Mouse (Mus musculus): ENCODE results near the gene Hnrnpr. TPM values are rescaled to one million over a fixed set of nuclear protein-coding genes. Genes with fewer than 3 reads are reported as not detected.

Gene Hnrnpr
- polyA plus RNA-seq, 1 experiment from 2014 or later, result 193 TPM

DNA sequence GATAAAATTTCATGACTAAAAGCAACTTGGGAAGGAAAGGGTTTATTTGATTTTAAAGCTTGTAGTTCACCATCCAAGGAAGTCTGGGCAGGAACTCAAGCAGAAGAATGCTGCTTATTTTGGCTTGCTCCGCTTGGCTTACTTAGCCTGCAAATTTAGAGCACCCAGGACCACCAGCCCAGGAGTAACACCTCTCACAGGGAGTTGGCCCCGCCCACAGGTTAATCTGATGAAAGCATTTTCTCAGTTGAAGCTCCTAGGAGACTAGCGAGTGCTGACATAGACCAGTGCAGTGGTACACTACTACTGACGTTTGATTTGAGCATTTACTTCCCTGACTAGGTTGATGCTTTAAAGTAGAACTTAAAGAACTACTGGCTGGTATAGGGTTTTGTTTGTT lies 26.4 kb downstream of the Hnrnpr start:
- H3K36me3 ChIP-seq (ENCODE audit: control insufficient read depth, insufficient read depth, low read length), result peaks cover 5% of the 10 kb centered on the region; the same call in 1 of the 2 replicates
- WGBS, result 79% methylated on average over 4 of the region's 4 CpGs
- H3K4me2 ChIP-seq (ENCODE audit: low read depth, low read length, severe bottlenecking), result no peak overlapping the region

DNA sequence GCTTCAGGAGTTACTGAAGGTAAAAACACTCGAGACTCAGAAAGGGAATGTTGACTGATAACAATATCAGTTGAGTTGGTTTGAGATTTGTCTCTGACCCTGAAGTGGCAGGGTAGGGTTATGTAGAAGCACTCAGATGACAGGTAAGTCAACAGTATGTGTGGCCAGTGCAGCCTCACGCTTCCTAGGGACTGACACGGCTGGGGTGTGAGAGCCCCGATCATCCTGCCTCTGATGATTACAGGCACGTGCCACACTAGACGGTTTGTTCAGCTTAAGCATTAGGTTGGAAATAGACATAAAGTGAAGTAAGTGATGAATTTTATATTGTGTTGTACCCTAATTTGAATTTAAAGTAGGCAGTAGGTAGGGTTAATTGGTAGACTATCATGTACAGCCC lies 38.9 kb downstream of the Hnrnpr start:
- no peak for ATAC-seq (replicated peaks; ENCODE audit: low FRiP score)
- Histone ChIP-seq H3K36me3 (ENCODE audit: control insufficient read depth, insufficient read depth, low read length) (no peaks in the 10 kb centered on the region; the same call in 1 of the 2 replicates), H3K4me3 (ENCODE audit: low read depth, low read length) (no peak overlapping the region)

More for the DNA sequence above, 26.4 kb downstream of the Hnrnpr start:
- Histone ChIP-seq H3K9ac (ENCODE audit: low read length) (no peak overlapping the region), H3K4me3 (ENCODE audit: low read depth, low read length) (no peak overlapping the region), H3K27me3 (ENCODE audit: control insufficient read depth, insufficient read depth, low read length) (no peaks in the 10 kb centered on the region), H3K9me3 (ENCODE audit: control insufficient read depth, low read length) (no peaks in the 10 kb centered on the region), H3K4me1 (replicated peaks; ENCODE audit: control insufficient read depth, insufficient read depth, low read length) (no peaks in the 10 kb centered on the region), H3K27ac (ENCODE audit: low read depth, low read length) (no peak overlapping the region)
- ATAC-seq (replicated peaks; ENCODE audit: low FRiP score) (no peak), DNase-seq (ENCODE audit: low spot score) (no peak)

DNA sequence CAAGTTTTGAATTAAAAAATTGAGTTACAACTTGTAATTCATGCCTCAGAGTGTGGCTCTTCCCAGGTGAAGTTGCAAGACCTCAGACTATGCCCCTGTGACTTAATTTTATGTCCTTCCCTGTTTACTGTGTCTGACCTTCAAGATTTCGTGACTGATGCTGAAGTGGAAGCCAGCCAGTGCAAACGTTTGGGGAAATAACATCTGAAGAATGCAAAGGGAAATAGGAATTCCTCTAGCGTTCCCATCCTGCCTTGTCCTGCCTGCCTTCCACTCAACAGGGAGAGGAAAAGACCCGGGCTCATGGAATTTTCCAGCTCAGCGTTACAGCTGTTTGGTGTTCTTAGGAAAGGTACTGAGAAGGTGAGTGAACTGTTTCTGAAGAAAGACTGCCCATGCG lies 46.3 kb downstream of the Hnrnpr start:
- H3K36me3 ChIP-seq (ENCODE audit: control insufficient read depth, insufficient read depth, low read length), result peaks cover 12% of the 10 kb centered on the region; the same call in 1 of the 2 replicates
- no peak overlapping the region for H3K4me2 ChIP-seq (ENCODE audit: low read depth, low read length, severe bottlenecking)
- WGBS, result 80% methylated on average over 6 of the region's 6 CpGs
- H3K4me3 ChIP-seq (ENCODE audit: low read depth, low read length), result no peak overlapping the region
- ATAC-seq (replicated peaks; ENCODE audit: low FRiP score), result no peak
- no peak overlapping the region for H3K27ac ChIP-seq (ENCODE audit: low read depth, low read length)
- H3K27me3 ChIP-seq (ENCODE audit: control insufficient read depth, insufficient read depth, low read length), result no peaks in the 10 kb centered on the region
- H3K9me3 ChIP-seq (ENCODE audit: control insufficient read depth, low read length), result no peaks in the 10 kb centered on the region
- H3K4me1 ChIP-seq (replicated peaks; ENCODE audit: control insufficient read depth, insufficient read depth, low read length), result no peaks in the 10 kb centered on the region
- no peak overlapping the region for H3K9ac ChIP-seq (ENCODE audit: low read length)
- no peak for DNase-seq (ENCODE audit: low spot score)

More for the DNA sequence above, 38.9 kb downstream of the Hnrnpr start:
- WGBS, result 94% methylated on average over 6 of the region's 6 CpGs
- H3K27ac ChIP-seq (ENCODE audit: low read depth, low read length), result no peak overlapping the region
- no peak overlapping the region for H3K4me2 ChIP-seq (ENCODE audit: low read depth, low read length, severe bottlenecking)
- no peaks in the 10 kb centered on the region for H3K4me1 ChIP-seq (replicated peaks; ENCODE audit: control insufficient read depth, insufficient read depth, low read length)
- H3K9ac ChIP-seq (ENCODE audit: low read length), result no peak overlapping the region
- DNase-seq (ENCODE audit: low spot score), result no peak
- H3K27me3 ChIP-seq (ENCODE audit: control insufficient read depth, insufficient read depth, low read length), result no peaks in the 10 kb centered on the region
- no peaks in the 10 kb centered on the region for H3K9me3 ChIP-seq (ENCODE audit: control insufficient read depth, low read length)

DNA sequence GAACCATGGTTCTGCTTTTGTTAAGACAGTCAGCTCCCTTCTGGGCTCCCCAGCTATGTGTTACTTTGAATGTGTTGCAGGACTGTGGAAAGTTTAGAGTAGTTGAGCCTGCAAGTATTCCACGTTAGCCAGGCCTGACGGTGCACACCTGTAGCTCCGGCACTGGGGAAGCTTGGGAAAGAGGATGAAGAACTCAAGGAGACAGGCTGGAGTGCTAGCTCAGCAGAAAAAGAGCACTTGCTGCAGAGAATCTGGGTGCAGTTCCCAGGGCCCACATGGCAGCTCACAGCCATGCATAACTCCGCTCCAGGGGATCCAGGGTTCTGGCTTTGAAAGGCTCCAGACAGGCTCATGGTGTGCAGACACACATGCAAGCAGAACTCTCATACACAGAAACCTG lies 46.7 kb downstream of the Hnrnpr start:
- 95% methylated on average over 4 of the region's 4 CpGs for WGBS
- ATAC-seq (replicated peaks; ENCODE audit: low FRiP score), result no peak
- Histone ChIP-seq H3K36me3 (ENCODE audit: control insufficient read depth, insufficient read depth, low read length) (peaks cover 12% of the 10 kb centered on the region; the same call in 1 of the 2 replicates), H3K4me3 (ENCODE audit: low read depth, low read length) (no peak overlapping the region), H3K4me1 (replicated peaks; ENCODE audit: control insufficient read depth, insufficient read depth, low read length) (no peaks in the 10 kb centered on the region), H3K4me2 (ENCODE audit: low read depth, low read length, severe bottlenecking) (no peak overlapping the region), H3K9me3 (ENCODE audit: control insufficient read depth, low read length) (no peaks in the 10 kb centered on the region), H3K9ac (ENCODE audit: low read length) (no peak overlapping the region), H3K27ac (ENCODE audit: low read depth, low read length) (no peak overlapping the region), H3K27me3 (ENCODE audit: control insufficient read depth, insufficient read depth, low read length) (no peaks in the 10 kb centered on the region)
- DNase-seq (ENCODE audit: low spot score), result peak; percentile 43

DNA sequence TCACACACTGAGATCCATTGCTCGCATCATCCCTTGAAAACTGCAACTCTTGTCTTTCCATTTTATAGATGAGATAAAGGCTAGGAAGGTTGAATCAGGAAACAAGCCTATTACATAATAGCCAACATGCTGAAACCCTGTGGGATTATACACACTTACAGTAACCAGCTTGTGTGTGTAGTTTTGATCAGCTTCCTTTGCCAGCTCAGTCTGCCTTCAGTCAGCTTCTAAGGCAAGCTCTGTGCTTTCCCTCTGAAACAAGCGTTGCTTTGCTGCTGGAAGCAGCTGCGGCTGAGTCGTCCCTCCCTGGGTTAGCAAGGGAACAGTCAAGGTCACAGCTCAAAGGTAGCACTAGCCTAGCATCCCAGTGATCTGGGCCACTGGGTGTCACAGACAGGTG lies 57.1 kb downstream of the Hnrnpr start:
- 70% methylated on average over 4 of the region's 4 CpGs for WGBS
- no peak for ATAC-seq (replicated peaks; ENCODE audit: low FRiP score)
- no peaks in the 10 kb centered on the region for H3K9me3 ChIP-seq (ENCODE audit: control insufficient read depth, low read length)

DNA sequence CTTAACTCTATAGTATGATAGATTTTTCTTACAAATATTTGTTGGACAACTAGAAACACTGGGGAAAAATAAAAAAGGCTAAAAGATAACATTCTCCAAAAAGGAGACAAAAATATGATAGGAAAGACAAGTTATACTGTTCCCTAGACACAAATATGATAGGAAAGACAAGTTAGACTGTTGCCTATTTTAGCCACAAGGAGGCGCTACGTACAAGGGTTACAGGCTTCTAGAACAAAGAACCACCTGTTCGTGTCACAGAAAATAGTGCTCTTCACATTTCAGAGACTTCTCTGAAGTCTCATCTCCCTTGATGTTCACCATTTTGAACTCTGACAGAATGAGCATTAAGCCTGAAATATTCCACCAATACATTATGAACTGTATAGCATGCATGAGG lies 59.0 kb downstream of the Hnrnpr start:
- no peak overlapping the region for H3K4me3 ChIP-seq (ENCODE audit: low read depth, low read length)
- no peak overlapping the region for H3K4me2 ChIP-seq (ENCODE audit: low read depth, low read length, severe bottlenecking)
- H3K27me3 ChIP-seq (ENCODE audit: control insufficient read depth, insufficient read depth, low read length), result no peaks in the 10 kb centered on the region
- H3K36me3 ChIP-seq (ENCODE audit: control insufficient read depth, insufficient read depth, low read length), result no peaks in the 10 kb centered on the region
- WGBS, result under 1% methylated on average over 3 of the region's 3 CpGs
- no peak for ATAC-seq (replicated peaks; ENCODE audit: low FRiP score)
- H3K9ac ChIP-seq (ENCODE audit: low read length), result no peak overlapping the region
- peak; percentile 67 for DNase-seq (ENCODE audit: low spot score)
- H3K27ac ChIP-seq (ENCODE audit: low read depth, low read length), result no peak overlapping the region
- peaks cover 7% of the 10 kb centered on the region; the same call in 1 of the 2 replicates for H3K4me1 ChIP-seq (replicated peaks; ENCODE audit: control insufficient read depth, insufficient read depth, low read length)
- H3K9me3 ChIP-seq (ENCODE audit: control insufficient read depth, low read length), result no peaks in the 10 kb centered on the region

More for the DNA sequence above, 57.1 kb downstream of the Hnrnpr start:
- Histone ChIP-seq H3K4me3 (ENCODE audit: low read depth, low read length) (no peak overlapping the region), H3K27ac (ENCODE audit: low read depth, low read length) (no peak overlapping the region), H3K4me1 (replicated peaks; ENCODE audit: control insufficient read depth, insufficient read depth, low read length) (0 out of 2 replicates have a peak, but pooled peaks cover 1% of the 10 kb centered on the region), H3K36me3 (ENCODE audit: control insufficient read depth, insufficient read depth, low read length) (no peaks in the 10 kb centered on the region), H3K9ac (ENCODE audit: low read length) (no peak overlapping the region), H3K27me3 (ENCODE audit: control insufficient read depth, insufficient read depth, low read length) (no peaks in the 10 kb centered on the region), H3K4me2 (ENCODE audit: low read depth, low read length, severe bottlenecking) (no peak overlapping the region)
- DNase-seq (ENCODE audit: low spot score), result no peak

DNA sequence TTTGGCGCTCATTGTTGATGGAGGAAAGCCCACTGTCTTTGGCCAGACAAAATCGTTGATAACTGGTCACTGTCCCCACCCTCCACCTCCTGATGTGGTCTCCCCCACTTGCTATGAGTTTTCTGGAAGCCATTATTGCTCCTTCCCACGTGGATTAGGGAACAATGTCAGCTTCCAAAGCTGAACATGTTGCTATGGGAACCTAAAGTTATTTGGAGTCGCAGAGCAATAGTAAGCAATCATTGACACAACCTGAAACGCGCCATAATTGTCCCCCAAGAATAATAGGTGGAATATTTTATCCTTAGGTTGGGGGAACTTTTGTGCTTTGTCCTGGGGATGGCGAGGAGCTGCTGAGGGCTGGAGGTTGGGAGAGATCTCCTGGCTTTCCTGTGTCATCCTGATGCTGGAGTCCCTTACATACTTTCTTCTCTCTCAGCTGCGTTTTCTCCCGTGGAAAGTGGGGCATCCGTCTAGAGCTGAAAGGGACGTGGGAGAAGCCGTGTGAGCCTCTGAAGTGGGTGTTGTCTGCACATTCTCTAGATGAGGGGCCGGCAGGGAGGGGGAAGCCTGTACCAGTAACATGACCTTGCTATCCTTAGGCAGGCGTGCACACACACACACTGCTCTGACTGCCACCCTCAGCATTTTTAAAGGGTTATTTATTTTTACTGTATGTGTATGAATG lies 62.9 kb downstream of the Hnrnpr start:
- Histone ChIP-seq H3K4me2 (ENCODE audit: low read depth, low read length, severe bottlenecking) (no peak overlapping the region), H3K27ac (ENCODE audit: low read depth, low read length) (no peak overlapping the region), H3K9me3 (ENCODE audit: control insufficient read depth, low read length) (no peaks in the 10 kb centered on the region), H3K27me3 (ENCODE audit: control insufficient read depth, insufficient read depth, low read length) (no peaks in the 10 kb centered on the region), H3K4me3 (ENCODE audit: low read depth, low read length) (no peak overlapping the region), H3K36me3 (ENCODE audit: control insufficient read depth, insufficient read depth, low read length) (no peaks in the 10 kb centered on the region), H3K4me1 (replicated peaks; ENCODE audit: control insufficient read depth, insufficient read depth, low read length) (peaks cover 5% of the 10 kb centered on the region; the same call in 1 of the 2 replicates), H3K9ac (ENCODE audit: low read length) (no peak overlapping the region)
- no peak for DNase-seq (ENCODE audit: low spot score)
- 50% methylated on average over 14 of the region's 14 CpGs for WGBS
- ATAC-seq (replicated peaks; ENCODE audit: low FRiP score), result no peak

DNA sequence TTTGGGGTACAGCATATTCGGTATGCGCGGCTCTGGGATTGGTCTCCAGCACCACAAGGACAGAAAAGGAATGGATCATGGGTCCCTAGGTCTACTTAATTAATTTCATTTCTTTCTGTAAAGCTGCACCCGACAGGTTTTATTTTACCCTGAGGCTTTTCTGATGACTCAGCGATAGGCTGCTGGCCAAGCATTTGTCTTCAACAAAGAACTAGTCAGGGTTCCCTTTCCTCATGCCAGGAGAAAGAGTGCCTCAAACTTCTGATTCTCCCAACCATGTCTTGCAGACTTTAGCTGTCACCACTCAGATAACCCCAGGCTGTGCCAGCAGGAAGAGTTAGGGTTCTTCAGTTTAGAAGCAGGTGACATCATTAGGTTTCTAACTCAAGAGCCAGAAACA lies 66.3 kb downstream of the Hnrnpr start:
- no peak overlapping the region for H3K9ac ChIP-seq (ENCODE audit: low read length)
- H3K9me3 ChIP-seq (ENCODE audit: control insufficient read depth, low read length), result no peaks in the 10 kb centered on the region
- H3K4me1 ChIP-seq (replicated peaks; ENCODE audit: control insufficient read depth, insufficient read depth, low read length), result peaks cover 5% of the 10 kb centered on the region; the same call in 1 of the 2 replicates
- ATAC-seq (replicated peaks; ENCODE audit: low FRiP score) (no peak), DNase-seq (ENCODE audit: low spot score) (no peak)
- no peak overlapping the region for H3K27ac ChIP-seq (ENCODE audit: low read depth, low read length)
- H3K4me2 ChIP-seq (ENCODE audit: low read depth, low read length, severe bottlenecking), result no peak overlapping the region
- no peaks in the 10 kb centered on the region for H3K36me3 ChIP-seq (ENCODE audit: control insufficient read depth, insufficient read depth, low read length)
- no peaks in the 10 kb centered on the region for H3K27me3 ChIP-seq (ENCODE audit: control insufficient read depth, insufficient read depth, low read length)
- no peak overlapping the region for H3K4me3 ChIP-seq (ENCODE audit: low read depth, low read length)
- 93% methylated on average over 5 of the region's 5 CpGs for WGBS

DNA sequence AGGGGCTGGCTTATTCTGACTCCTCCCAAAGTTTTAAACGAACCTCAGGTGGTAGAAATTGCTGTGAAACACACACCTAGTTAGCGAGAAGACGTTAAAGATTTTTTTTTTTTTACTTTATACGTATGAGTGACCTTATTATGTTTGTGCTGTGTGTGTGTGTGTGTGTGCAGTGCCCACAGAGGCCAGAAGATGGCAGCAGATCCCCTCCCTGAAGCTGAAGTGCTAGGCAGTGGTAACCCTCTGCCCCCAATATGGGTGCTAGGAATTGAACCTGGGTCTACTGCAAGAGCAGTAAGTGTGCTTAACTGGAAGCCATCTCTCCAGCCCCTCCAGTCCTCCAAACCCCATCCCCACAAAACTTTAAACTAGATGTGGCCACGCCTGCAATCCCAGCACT lies 72.3 kb downstream of the Hnrnpr start:
- Histone ChIP-seq H3K27me3 (ENCODE audit: control insufficient read depth, insufficient read depth, low read length) (no peaks in the 10 kb centered on the region), H3K9ac (ENCODE audit: low read length) (no peak overlapping the region), H3K4me1 (replicated peaks; ENCODE audit: control insufficient read depth, insufficient read depth, low read length) (no peaks in the 10 kb centered on the region), H3K4me3 (ENCODE audit: low read depth, low read length) (no peak overlapping the region), H3K36me3 (ENCODE audit: control insufficient read depth, insufficient read depth, low read length) (no peaks in the 10 kb centered on the region), H3K9me3 (ENCODE audit: control insufficient read depth, low read length) (no peaks in the 10 kb centered on the region), H3K27ac (ENCODE audit: low read depth, low read length) (no peak overlapping the region), H3K4me2 (ENCODE audit: low read depth, low read length, severe bottlenecking) (no peak overlapping the region)
- DNase-seq (ENCODE audit: low spot score) (no peak), ATAC-seq (replicated peaks; ENCODE audit: low FRiP score) (no peak)
- WGBS, result 88% methylated on average over 5 of the region's 5 CpGs
